In the genomic region with DNA sequence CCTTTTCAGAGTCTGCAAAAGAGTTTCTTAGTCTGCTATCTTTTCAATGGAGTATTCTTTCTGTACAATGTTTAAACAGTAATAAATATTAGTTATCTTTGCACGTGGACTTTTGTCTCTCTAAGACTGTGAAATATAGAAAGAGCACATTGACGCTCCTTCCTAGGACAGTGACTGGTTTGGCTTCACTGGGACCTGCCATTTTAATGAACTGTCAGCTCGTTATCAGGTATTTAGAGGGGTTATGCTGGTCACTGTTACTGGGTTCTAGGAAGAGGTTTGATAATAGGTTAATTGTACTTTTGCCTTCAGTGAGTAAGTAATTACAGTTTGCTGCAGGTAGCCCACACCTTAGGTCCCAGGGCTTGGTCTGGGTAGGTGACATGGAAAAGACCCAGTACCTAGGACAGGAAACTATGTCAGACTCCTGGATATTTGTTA, we compare ENCODE assay signal across 8 mouse cellular contexts. TPM values are rescaled to one million over a fixed set of nuclear protein-coding genes. Genes with fewer than 3 reads are reported as not detected.
DNase-seq lines count a peak whose midpoint lies in the region; ATAC-seq and TF ChIP-seq lines count a peak whose summit lies in the region.

No protein-coding gene starts in this region.

- peak overlapping the region; percentile 97 for H3K4me2 ChIP-seq in heart, embryonic 12.5 days
- H3K4me2 ChIP-seq in forebrain, embryonic 16.5 days (ENCODE audit: low read length) = peak overlapping the region; percentile 95
- H3K4me2 ChIP-seq in liver, postnatal 0 days (ENCODE audit: low read depth, low read length) = peak overlapping the region; percentile 88

- intact Hi-C loops in heart, postnatal 14 days (cut with DNase I) = no loop called here

- no peak for TF ChIP-seq EP300 in ES-Bruce4 (IDR thresholded peaks at IDR 0.05; ENCODE audit: insufficient read depth, low read depth, low read length)
- TF ChIP-seq EP300 in liver, postnatal 0 days (IDR thresholded peaks at IDR 0.05; ENCODE audit: low read depth) = no peak

- TF ChIP-seq POLR2A in ES-Bruce4 (IDR thresholded peaks at IDR 0.05; ENCODE audit: insufficient read depth, low read length) = no peak

- H3K4me3 ChIP-seq in heart, embryonic 12.5 days = peak overlapping the region; percentile 90
- H3K4me3 ChIP-seq in ES-Bruce4 (ENCODE audit: low read depth, low read length) = peak overlapping the region; percentile 77
- H3K4me3 ChIP-seq in forebrain, embryonic 16.5 days (replicated peaks; ENCODE audit: low read length) = peak overlapping the region; percentile 82
- peak overlapping the region; percentile 95 for H3K4me3 ChIP-seq in liver, postnatal 0 days (ENCODE audit: low read depth, low read length)

- H3K4me1 ChIP-seq in heart, embryonic 12.5 days (replicated peaks) = peaks cover 14% of the 10 kb centered on the region
- no peaks in the 10 kb centered on the region for H3K4me1 ChIP-seq in ES-Bruce4 (ENCODE audit: control insufficient read depth, insufficient read depth, low read length)
- H3K4me1 ChIP-seq in forebrain, embryonic 16.5 days (replicated peaks; ENCODE audit: control insufficient read depth, insufficient read depth, low read length) = peaks cover 10% of the 10 kb centered on the region
- peaks cover 12% of the 10 kb centered on the region for H3K4me1 ChIP-seq in liver, postnatal 0 days (ENCODE audit: insufficient read depth)

- H3K27ac ChIP-seq in heart, embryonic 12.5 days (ENCODE audit: poor library complexity, severe bottlenecking) = no peak overlapping the region
- H3K27ac ChIP-seq in ES-Bruce4 (ENCODE audit: insufficient read depth, low read length) = no peak overlapping the region
- H3K27ac ChIP-seq in forebrain, embryonic 16.5 days (ENCODE audit: low read length) = no peak overlapping the region
- peak overlapping the region; percentile 84 for H3K27ac ChIP-seq in liver, postnatal 0 days (ENCODE audit: low read depth)

- H3K36me3 ChIP-seq in heart, embryonic 12.5 days = peaks cover 19% of the 10 kb centered on the region; the same call in 1 of the 2 replicates
- H3K36me3 ChIP-seq in ES-Bruce4 (ENCODE audit: control insufficient read depth, insufficient read depth, low read length, poor library complexity, severe bottlenecking) = no peaks in the 10 kb centered on the region
- no peaks in the 10 kb centered on the region for H3K36me3 ChIP-seq in forebrain, embryonic 16.5 days (ENCODE audit: control insufficient read depth, insufficient read depth)
- peaks cover 10% of the 10 kb centered on the region for H3K36me3 ChIP-seq in liver, postnatal 0 days (replicated peaks; ENCODE audit: insufficient read depth, low read length)

- no peak for TF ChIP-seq CTCF in ES-Bruce4 (IDR thresholded peaks at IDR 0.05; ENCODE audit: low read depth, low read length)
- no peak for TF ChIP-seq CTCF in liver, postnatal 0 days (IDR thresholded peaks at IDR 0.05; ENCODE audit: low read depth)

- H3K9ac ChIP-seq in heart, embryonic 12.5 days = peak overlapping the region; percentile 92
- H3K9ac ChIP-seq in ES-Bruce4 (ENCODE audit: low read depth, poor library complexity, severe bottlenecking) = peak overlapping the region; percentile 60; the same call in 1 of the 2 replicates
- H3K9ac ChIP-seq in forebrain, embryonic 16.5 days (replicated peaks; ENCODE audit: low read depth, low read length) = peak overlapping the region; percentile 88
- H3K9ac ChIP-seq in liver, postnatal 0 days (replicated peaks) = peak overlapping the region; percentile 91

- no peak for DNase-seq in heart, postnatal 14 days
- no peak for DNase-seq in liver, postnatal 0 days
- no peak for DNase-seq in retina, postnatal 1 day
- DNase-seq in cerebellum, adult 9-10 months = no peak
- DNase-seq in ovary, postnatal 14 days (ENCODE audit: low spot score) = no peak

- no peaks in the 10 kb centered on the region for H3K9me3 ChIP-seq in heart, embryonic 12.5 days (replicated peaks)
- peaks cover 2% of the 10 kb centered on the region; the same call in 1 of the 2 replicates for H3K9me3 ChIP-seq in ES-Bruce4 (replicated peaks; ENCODE audit: control insufficient read depth, insufficient read depth, low read length, poor library complexity, severe bottlenecking)
- H3K9me3 ChIP-seq in forebrain, embryonic 16.5 days (ENCODE audit: control insufficient read depth, low read length) = no peaks in the 10 kb centered on the region
- H3K9me3 ChIP-seq in liver, postnatal 0 days (ENCODE audit: low read length) = no peaks in the 10 kb centered on the region

- 35% methylated on average over 3 of the region's 3 CpGs for WGBS in heart, embryonic 12.5 days
- WGBS in forebrain, embryonic 16.5 days = 37% methylated on average over 3 of the region's 3 CpGs
- WGBS in liver, postnatal 0 days (ENCODE audit: insufficient replicate concordance) = 20% methylated on average over 3 of the region's 3 CpGs

- no peak for ATAC-seq in heart, embryonic 12.5 days (ENCODE audit: insufficient number of reproducible peaks, low FRiP score)
- ATAC-seq in forebrain, embryonic 16.5 days = no peak
- ATAC-seq in liver, postnatal 0 days = no peak

- no peaks in the 10 kb centered on the region for H3K27me3 ChIP-seq in heart, embryonic 12.5 days (replicated peaks)
- no peaks in the 10 kb centered on the region for H3K27me3 ChIP-seq in ES-Bruce4 (ENCODE audit: control insufficient read depth, insufficient read depth, low read length, poor library complexity, severe bottlenecking)
- H3K27me3 ChIP-seq in forebrain, embryonic 16.5 days (replicated peaks; ENCODE audit: control insufficient read depth, insufficient read depth, low read length) = no peaks in the 10 kb centered on the region
- no peaks in the 10 kb centered on the region for H3K27me3 ChIP-seq in liver, postnatal 0 days (ENCODE audit: insufficient read depth, low read length)

RNA-seq across cellular contexts. Expression of a gene that starts 0.9 kb away (rescaled TPM):
- 32.1 and 32.2 TPM in 2 replicates for polyA plus RNA-seq in heart, embryonic 12.5 days (2016; fragmentation: Nextera tagmentation; extraction: Ambion mirVana)
- total RNA-seq in heart, postnatal 14 days (2021) = 10 to 100 TPM; 13.3 to 14.6 TPM
- polyA plus RNA-seq in ES-Bruce4 (2011; ENCODE audit: insufficient read depth, insufficient read length, low read depth, missing spikeins) = 29.6 and 33.2 TPM in 2 replicates
- polyA plus RNA-seq in forebrain, embryonic 16.5 days (2015; fragmentation: Nextera tagmentation; extraction: Ambion mirVana) = 23.4 and 28.4 TPM in 2 replicates
- 9.6 and 10.9 TPM in 2 replicates for polyA plus RNA-seq in liver, postnatal 0 days (2015; fragmentation: Nextera tagmentation; extraction: Ambion mirVana)

RNA-seq across cellular contexts. Expression of a gene that starts 4.9 kb away (rescaled TPM):
- 27.3 and 28.9 TPM in 2 replicates for polyA plus RNA-seq in heart, embryonic 12.5 days (2016; fragmentation: Nextera tagmentation; extraction: Ambion mirVana)
- total RNA-seq in heart, postnatal 14 days (2021) = 10 to 100 TPM; 10.1 to 10.7 TPM
- 62.2 and 68.6 TPM in 2 replicates for polyA plus RNA-seq in ES-Bruce4 (2011; ENCODE audit: insufficient read depth, insufficient read length, low read depth, missing spikeins)
- 22.0 and 22.2 TPM in 2 replicates for polyA plus RNA-seq in forebrain, embryonic 16.5 days (2015; fragmentation: Nextera tagmentation; extraction: Ambion mirVana)
- polyA plus RNA-seq in liver, postnatal 0 days (2015; fragmentation: Nextera tagmentation; extraction: Ambion mirVana) = 5.3 and 6.0 TPM in 2 replicates

RNA-seq across cellular contexts. Expression of a gene that starts 55.6 kb away (rescaled TPM):
- 96.3 and 96.9 TPM in 2 replicates for polyA plus RNA-seq in heart, embryonic 12.5 days (2016; fragmentation: Nextera tagmentation; extraction: Ambion mirVana)
- 100 to 1,000 TPM in 1 of 2 experiments, 10 to 100 TPM in 1; 96.8 to 105 TPM for total RNA-seq in heart, postnatal 14 days (2021)
- polyA plus RNA-seq in ES-Bruce4 (2011; ENCODE audit: insufficient read depth, insufficient read length, low read depth, missing spikeins) = 101 and 113 TPM in 2 replicates
- polyA plus RNA-seq in forebrain, embryonic 16.5 days (2015; fragmentation: Nextera tagmentation; extraction: Ambion mirVana) = 82.7 and 85.1 TPM in 2 replicates
- polyA plus RNA-seq in liver, postnatal 0 days (2015; fragmentation: Nextera tagmentation; extraction: Ambion mirVana) = 63.2 and 64.7 TPM in 2 replicates
